Mouse (Mus musculus) frontal cortex, postnatal 14 days (tissue): ENCODE measurements at regions not wholly inside any gene's neighbourhood (a gene's known extent, or its start where the extent isn't known, plus 50 kb on each side); places are given as distances from the start of the nearest gene placed in this dataset.

ENCODE experiments used
- DNase-seq, 2 experiments: peaks; one replicate each; pipeline ENCODE4 v3.0.0; 2022; ENCODE audit warnings: low spot score in 2 of 2

DNA sequence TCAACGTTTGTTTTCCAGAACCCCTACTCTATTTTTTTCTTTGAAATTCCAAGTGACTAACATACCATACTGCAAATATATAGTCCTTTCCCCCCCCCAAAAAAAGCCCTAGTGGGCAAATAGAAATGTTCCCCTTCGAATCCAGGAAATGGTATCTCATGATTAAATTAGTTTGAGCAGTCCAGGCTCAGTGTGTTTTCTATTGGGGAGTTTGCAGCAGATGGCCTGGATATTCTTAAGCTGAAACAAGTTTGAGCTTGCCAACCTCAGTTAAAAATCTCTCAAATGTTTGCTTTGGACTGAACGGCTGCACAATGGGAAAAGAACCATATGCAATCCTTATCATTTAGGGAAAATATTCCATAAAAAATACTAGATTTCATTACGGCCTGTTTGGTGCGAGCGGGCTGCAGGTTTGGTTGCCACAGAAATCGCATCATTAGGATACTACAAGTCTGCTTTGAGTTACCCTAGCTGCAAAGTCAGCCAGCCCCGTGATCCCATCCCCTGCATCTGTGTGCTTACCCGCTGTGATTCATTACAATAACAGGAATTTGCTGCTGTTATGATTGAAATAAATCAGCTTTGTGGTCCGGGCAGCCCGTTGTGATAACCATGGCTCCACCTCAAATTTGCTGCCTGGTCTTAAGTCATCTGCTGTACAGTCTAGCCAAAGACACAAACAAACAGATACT, 227.2 kb upstream of the Zfp637 start:
- no peak for DNase-seq

GRCm38 (mm10) chr6:117614386-117614785, 226.6 kb upstream of the Zfp637 start:
- no peak for DNase-seq

DNA sequence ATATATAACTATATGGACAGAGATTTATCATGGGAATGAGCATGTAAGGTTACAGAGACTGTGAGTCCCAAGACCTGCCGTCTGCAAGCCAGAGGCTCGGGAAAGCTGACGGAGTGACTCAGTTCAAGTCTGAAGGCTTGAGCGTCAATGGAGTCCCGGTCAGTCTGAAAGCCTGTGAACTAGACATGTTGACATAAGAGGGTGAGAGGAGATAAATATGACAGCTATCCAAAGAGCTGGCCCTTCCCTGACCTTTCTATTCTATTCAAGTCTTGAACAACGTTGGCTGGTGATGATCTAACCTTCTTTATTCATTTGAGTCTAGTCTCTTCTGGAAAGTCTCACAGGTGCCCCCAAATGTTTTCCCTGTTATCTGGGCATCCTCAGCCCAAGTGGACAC, 223.8 kb upstream of the Zfp637 start:
- no peak for DNase-seq

- no peak for DNase-seq
Observed at GRCm38 (mm10) chr6:117617951-117618350, 223.0 kb upstream of the Zfp637 start.

- DNase-seq, result no peak
Observed at GRCm38 (mm10) chr6:117619606-117620005, 221.4 kb upstream of the Zfp637 start.

DNA sequence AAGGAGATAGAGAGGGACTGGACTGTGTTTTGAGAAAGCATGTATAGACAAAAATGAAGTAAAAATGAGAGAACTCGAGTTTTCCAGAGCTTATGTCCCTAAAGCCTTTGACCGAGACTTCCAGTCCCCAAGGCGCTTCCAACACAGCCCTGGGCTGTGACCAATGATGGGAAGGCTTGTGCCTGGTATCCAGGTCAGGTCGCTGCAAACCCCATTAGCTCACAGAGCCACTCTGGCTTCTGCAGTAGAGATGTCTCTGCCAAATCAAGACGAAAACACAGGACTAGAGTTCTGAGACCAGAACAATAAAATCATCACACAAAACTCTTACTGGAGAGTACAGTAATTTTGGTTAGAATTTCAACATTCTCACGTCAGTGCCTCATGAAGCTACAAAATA, 218.5 kb upstream of the Zfp637 start:
- DNase-seq, result no peak

DNA sequence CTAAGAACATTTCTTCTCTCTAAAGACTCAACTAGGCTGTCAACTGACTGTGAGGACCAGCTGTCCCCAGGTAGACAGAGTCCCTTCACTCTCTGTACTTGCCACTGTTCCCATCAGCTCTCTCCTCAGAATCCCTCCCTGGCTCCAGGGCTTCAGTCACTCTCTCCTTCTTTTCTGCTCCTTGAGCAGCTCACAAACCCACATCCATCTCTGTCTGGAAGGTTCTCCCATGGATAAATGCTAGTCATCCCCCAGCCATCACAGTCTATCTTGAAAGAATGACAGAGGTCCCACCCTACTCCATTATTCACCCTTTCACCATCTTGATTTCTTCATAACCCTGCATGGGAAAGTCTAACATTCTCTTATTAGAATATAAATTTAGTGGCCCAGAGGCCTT, 218.0 kb upstream of the Zfp637 start:
- DNase-seq, result no peak

- no peak for DNase-seq
Observed at GRCm38 (mm10) chr6:117625716-117626115, 215.3 kb upstream of the Zfp637 start.

GRCm38 (mm10) chr6:117627461-117627860, 213.5 kb upstream of the Zfp637 start:
- DNase-seq, result no peak

DNA sequence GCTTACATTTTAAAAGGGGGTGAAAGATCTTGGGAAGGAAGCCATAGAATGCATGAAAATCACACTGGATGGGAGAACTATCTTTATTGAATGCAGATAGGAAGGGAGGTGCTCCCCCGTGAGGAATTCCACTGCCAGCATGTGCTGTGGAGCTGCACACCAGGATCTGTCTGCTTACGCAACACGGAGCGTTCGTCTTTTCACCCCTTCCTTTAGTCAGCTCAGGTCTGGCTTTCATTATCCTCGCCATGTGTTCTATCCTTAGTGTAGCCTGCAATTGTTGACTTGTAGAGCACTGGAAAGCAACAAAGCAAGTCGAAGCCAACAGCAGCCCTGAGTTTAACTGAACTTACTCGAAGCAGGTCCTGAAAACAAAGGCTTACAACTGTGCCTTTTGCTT, 194.4 kb upstream of the Zfp637 start:
- no peak for DNase-seq

- DNase-seq, result no peak
Observed at GRCm38 (mm10) chr6:117650541-117650940, 190.4 kb upstream of the Zfp637 start.

GRCm38 (mm10) chr6:117651551-117651950, 189.4 kb upstream of the Zfp637 start:
- DNase-seq, result no peak

DNA sequence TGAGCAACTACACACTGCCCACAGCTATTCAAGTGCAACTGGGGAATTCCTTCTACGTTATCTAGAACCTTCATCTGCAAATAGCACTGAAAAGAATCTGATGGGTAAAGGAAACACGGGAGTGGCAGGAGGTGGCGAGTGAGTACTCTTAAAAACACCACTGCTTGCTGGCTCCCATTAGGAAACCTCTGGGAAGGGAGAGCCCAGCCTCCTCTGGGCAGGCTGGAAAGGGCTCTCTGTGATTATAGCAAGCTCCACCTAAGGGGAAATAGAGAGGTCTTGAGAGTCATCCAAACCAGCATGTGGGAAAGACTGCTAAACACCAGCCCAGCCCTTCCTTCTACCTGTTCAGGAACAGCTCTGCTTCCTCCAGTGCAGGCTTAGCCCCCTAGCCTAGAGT, 189.0 kb upstream of the Zfp637 start:
- no peak for DNase-seq

- DNase-seq, result no peak
Observed at GRCm38 (mm10) chr6:117652917-117653316, 188.1 kb upstream of the Zfp637 start.

DNA sequence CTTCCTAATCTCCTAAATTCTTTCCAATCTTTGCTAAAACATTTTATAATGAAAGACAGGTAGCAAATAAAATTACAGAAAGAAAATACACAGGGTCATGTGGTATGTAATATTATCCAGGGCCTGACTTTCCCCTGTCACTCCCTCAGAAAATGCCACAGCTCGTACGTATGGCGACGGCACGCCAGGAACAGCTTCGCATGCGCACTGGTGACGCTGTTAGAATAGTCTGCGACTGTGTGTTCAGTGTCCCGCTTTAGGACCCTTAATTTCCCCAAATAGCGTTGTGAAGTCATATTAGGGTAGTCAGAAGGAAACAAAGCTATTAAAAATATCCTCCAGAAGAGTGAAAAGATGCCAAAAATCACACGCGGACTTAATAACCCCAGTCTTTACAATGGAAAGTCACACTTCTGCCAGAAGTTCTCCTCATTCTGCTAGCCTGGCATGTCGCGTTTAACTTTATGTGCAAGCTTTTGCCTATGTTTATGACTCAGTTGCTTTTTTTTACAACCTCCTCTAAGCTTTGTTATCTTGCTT, 187.0 kb upstream of the Zfp637 start:
- no peak for DNase-seq

- no peak for DNase-seq
Observed at GRCm38 (mm10) chr6:117655986-117656385, 185.0 kb upstream of the Zfp637 start.

GRCm38 (mm10) chr6:117660576-117660975, 180.4 kb upstream of the Zfp637 start:
- no peak for DNase-seq

DNA sequence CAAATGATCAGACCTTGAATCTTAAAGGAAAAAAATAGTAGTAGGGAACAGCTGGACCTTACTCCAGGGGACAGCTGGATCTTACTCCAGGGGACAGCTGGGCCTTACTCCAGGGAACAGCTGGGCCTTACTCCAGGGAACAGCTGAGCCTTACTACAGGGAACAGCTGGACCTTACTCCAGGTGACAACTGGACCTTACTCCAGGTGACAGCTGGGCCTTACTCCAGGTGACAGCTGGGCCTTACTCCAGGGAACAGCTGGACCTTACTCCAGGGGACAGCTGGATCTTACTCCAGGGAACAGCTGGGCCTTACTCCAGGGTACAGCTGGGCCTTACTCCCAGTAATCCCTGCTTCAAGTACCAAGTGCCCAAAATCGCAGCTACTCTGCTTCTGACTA, 178.3 kb upstream of the Zfp637 start:
- DNase-seq, result no peak

GRCm38 (mm10) chr6:117670337-117670736, 170.6 kb upstream of the Zfp637 start:
- DNase-seq, result no peak

GRCm38 (mm10) chr6:117670792-117671525, 170.0 kb upstream of the Zfp637 start:
- no peak for DNase-seq

GRCm38 (mm10) chr6:117675059-117675800, 165.8 kb upstream of the Zfp637 start:
- DNase-seq, result no peak

DNA sequence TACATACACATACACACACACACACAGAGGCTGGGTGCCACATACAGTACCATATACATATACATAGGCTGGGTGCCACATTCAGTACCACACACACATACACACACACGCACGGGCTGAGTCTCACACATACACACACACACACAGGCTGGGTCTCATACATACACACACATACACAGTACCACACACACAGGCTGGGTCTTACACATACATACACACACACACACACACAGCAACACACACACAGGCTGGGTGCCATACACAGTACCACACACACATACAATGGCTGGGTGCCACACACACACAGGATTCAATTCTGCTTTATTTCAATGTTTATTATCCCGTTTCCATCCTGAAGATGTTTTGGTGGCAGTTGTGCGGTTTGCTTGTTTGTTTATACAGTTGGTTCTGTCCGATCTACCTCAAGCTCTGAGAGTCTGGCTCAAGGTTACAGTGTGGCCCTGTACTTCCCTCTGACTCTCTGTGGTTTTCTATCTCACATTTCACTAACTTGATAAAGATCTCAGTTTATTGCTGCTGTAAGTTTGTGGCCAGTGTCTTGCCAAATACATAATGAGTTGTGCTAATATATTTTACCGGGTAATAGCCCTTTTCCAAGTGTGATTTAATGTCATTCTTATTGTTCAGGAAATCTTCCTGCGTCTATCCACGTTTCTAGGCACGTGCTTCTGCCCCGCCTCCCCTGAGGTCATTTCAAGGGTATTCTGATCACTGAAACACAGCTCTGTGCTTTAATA, 164.7 kb upstream of the Zfp637 start:
- no peak for DNase-seq
